19 mouse cellular contexts compared by ENCODE assay signal in genomic region chr5:121336009-121336408, GRCm38 (mm10). TPM values are rescaled to one million over a fixed set of nuclear protein-coding genes. Genes with fewer than 3 reads are reported as not detected.
A peak's percentile ranks its signal among the peaks of the same experiment; 100 is the strongest.
DNase-seq lines count a peak whose midpoint lies in the region; TF ChIP-seq lines count a peak whose summit lies in the region.
"Had no signal": no experiment of that assay in that cellular context is flagged by ENCODE, and none has a peak within 500 bp of the region (broad histone marks: within the 10 kb centered on the region; RNA-seq: fewer than 3 reads in every experiment).

No protein-coding gene starts in this region.

- H3K27ac ChIP-seq in layer of hippocampus, adult 2 months, result 0 out of 2 replicates have a peak overlapping the region, but pooled peaks have one; percentile 10
- H3K27ac ChIP-seq: embryonic facial prominence, embryonic 13.5 days; forebrain, embryonic 13.5 days; heart, embryonic 13.5 days; hindbrain, embryonic 10.5 days; limb, embryonic 10.5 days; liver, embryonic 15.5 days had no signal

- H3K4me3 ChIP-seq in layer of hippocampus, adult 2 months, result no peak overlapping the region
- H3K4me3 ChIP-seq: embryonic facial prominence, embryonic 13.5 days; forebrain, embryonic 13.5 days; heart, embryonic 13.5 days; hindbrain, embryonic 10.5 days; limb, embryonic 10.5 days; liver, embryonic 15.5 days had no signal

- no peak for TF ChIP-seq CTCF in layer of hippocampus, adult 2 months (conservative IDR thresholded peaks at IDR 0.05)

- intact Hi-C loops in gastrocnemius, postnatal 14 days (cut with DNase I; ENCODE audit: low total_unique reads), result no loop called here

- DNase-seq in gastrocnemius, adult 18-20 months (ENCODE audit: low spot score), result peak; percentile 18
- no peak for DNase-seq in gastrocnemius, postnatal 14 days
- no peak for DNase-seq in layer of hippocampus, adult 2 months (ENCODE audit: low spot score in 2 of 2)
- no peak for DNase-seq in layer of hippocampus, adult 11-12 months (ENCODE audit: low spot score)
- DNase-seq in cerebellum, postnatal 10 days, result peak; percentile 32 to 44
- DNase-seq in right cerebral cortex, postnatal 4 days, result no peak
- DNase-seq in heart, adult 8-10 months (ENCODE audit: low spot score), result no peak
- DNase-seq: adrenal gland, postnatal 36 days; B cell, adult 2 months; gastrocnemius, postnatal 10 days; layer of hippocampus, postnatal 36 days; lung, postnatal 14 days; thymus, postnatal 36 days had no signal

RNA-seq across cellular contexts. Expression of gene Trafd1, which starts 49.4 kb away (rescaled TPM):
- 10 to 100 TPM; 45.9 to 48.0 TPM for total RNA-seq in gastrocnemius, adult 18-20 months (2021)
- total RNA-seq in gastrocnemius, postnatal 14 days (2021), result 10 to 100 TPM; 34.9 to 35.5 TPM
- total RNA-seq in layer of hippocampus, adult 2 months (2021), result 10 to 100 TPM; 79.8 to 82.8 TPM
- 10 to 100 TPM; 52.5 to 62.3 (median 57.9) TPM for total RNA-seq in heart, adult 8-10 months (2022)

Comparison
In these comparisons a context has a peak if more than half of its experiments do, and no peak if none do; other contexts are left out.
1. DNase-seq: peak in gastrocnemius, adult 18-20 months (single experiment) and cerebellum, postnatal 10 days (2 of 2); none in gastrocnemius, postnatal 14 days (single experiment), layer of hippocampus, adult 2 months (0 of 2), layer of hippocampus, adult 11-12 months (single experiment), right cerebral cortex, postnatal 4 days (single experiment) and heart, adult 8-10 months (single experiment).